Comparison of ENCODE assay signal across 19 mouse cellular contexts in genomic region chr5:100663011-100663410, GRCm38 (mm10). TPM values are rescaled to one million over a fixed set of nuclear protein-coding genes. Genes with fewer than 3 reads are reported as not detected.
DNase-seq lines count a peak whose midpoint lies in the region; ATAC-seq and TF ChIP-seq lines count a peak whose summit lies in the region.
"Had no signal": no experiment of that assay in that cellular context is flagged by ENCODE, and none has a peak within 500 bp of the region (broad histone marks: within the 10 kb centered on the region; RNA-seq: fewer than 3 reads in every experiment).

No protein-coding gene starts in this region.

- no peak overlapping the region for H3K27ac ChIP-seq in intestine, embryonic 16.5 days (ENCODE audit: low read length)
- H3K27ac ChIP-seq in intestine, postnatal 0 days (ENCODE audit: low read depth, low read length), result no peak overlapping the region
- H3K27ac ChIP-seq: forebrain, embryonic 13.5 days; midbrain, embryonic 15.5 days had no signal

- H3K9ac ChIP-seq in intestine, embryonic 16.5 days (ENCODE audit: low read depth, low read length), result no peak overlapping the region
- no peak overlapping the region for H3K9ac ChIP-seq in intestine, postnatal 0 days (ENCODE audit: low read depth, low read length)
- H3K9ac ChIP-seq: forebrain, embryonic 13.5 days; liver, embryonic 13.5 days; midbrain, embryonic 15.5 days had no signal

- WGBS in intestine, embryonic 16.5 days, result 91% methylated on average over 6 of the region's 6 CpGs
- WGBS in intestine, postnatal 0 days, result 93% methylated on average over 6 of the region's 6 CpGs

- no peaks in the 10 kb centered on the region for H3K9me3 ChIP-seq in intestine, embryonic 16.5 days (ENCODE audit: control insufficient read depth, low read length)
- no peaks in the 10 kb centered on the region for H3K9me3 ChIP-seq in intestine, postnatal 0 days (ENCODE audit: control insufficient read depth)
- H3K9me3 ChIP-seq: forebrain, embryonic 13.5 days; liver, embryonic 13.5 days; megakaryocyte, embryonic 14.5 days; midbrain, embryonic 15.5 days had no signal

- 0 out of 2 replicates have a peak, but pooled peaks have one; percentile 9 for ATAC-seq in intestine, embryonic 16.5 days
- ATAC-seq in intestine, postnatal 0 days, result no peak
- peak; percentile 73 for ATAC-seq in megakaryocyte progenitor cell, adult 5-6 weeks (replicated peaks; ENCODE audit: poor library complexity)
- no peak for ATAC-seq in inflammation-experienced regulatory T-cells, adult 6 months
- ATAC-seq: forebrain, embryonic 13.5 days; midbrain, embryonic 15.5 days had no signal

- H3K36me3 ChIP-seq in intestine, embryonic 16.5 days (ENCODE audit: control insufficient read depth, insufficient read depth, low read length), result peaks cover 27% of the 10 kb centered on the region
- H3K36me3 ChIP-seq in intestine, postnatal 0 days (ENCODE audit: control insufficient read depth, insufficient read depth), result peaks cover 68% of the 10 kb centered on the region

- DNase-seq in spleen, adult 12 weeks (ENCODE audit: low spot score), result peak; percentile 22
- DNase-seq in spleen, postnatal 14 days (ENCODE audit: low spot score in 2 of 2), result no peak
- no peak for DNase-seq in cerebellum, adult 8-10 months
- no peak for DNase-seq in left cerebral cortex, adult 8-10 months (ENCODE audit: low spot score in 2 of 2)
- DNase-seq: cerebellum, postnatal 14 days; gastrocnemius, postnatal 36 days; heart, postnatal 4 days; kidney, adult 9 months; kidney, postnatal 36 days; liver, embryonic 13.5 days; right cerebral cortex, postnatal 14 days; thymus, postnatal 4 days had no signal

- no peaks in the 10 kb centered on the region for H3K27me3 ChIP-seq in intestine, embryonic 16.5 days (replicated peaks; ENCODE audit: control insufficient read depth, insufficient read depth, low read length)
- no peaks in the 10 kb centered on the region for H3K27me3 ChIP-seq in intestine, postnatal 0 days (replicated peaks; ENCODE audit: control insufficient read depth, insufficient read depth, low read length)
- H3K27me3 ChIP-seq: forebrain, embryonic 13.5 days; liver, embryonic 13.5 days; megakaryocyte, embryonic 14.5 days; midbrain, embryonic 15.5 days had no signal

- no peak overlapping the region for H3K4me3 ChIP-seq in intestine, embryonic 16.5 days (ENCODE audit: low read length)
- H3K4me3 ChIP-seq in intestine, postnatal 0 days (ENCODE audit: low read depth, low read length), result no peak overlapping the region
- H3K4me3 ChIP-seq: forebrain, embryonic 13.5 days; liver, embryonic 13.5 days; megakaryocyte, embryonic 14.5 days; midbrain, embryonic 15.5 days had no signal

- H3K4me2 ChIP-seq in intestine, embryonic 16.5 days (ENCODE audit: low read depth, low read length), result no peak overlapping the region
- no peak overlapping the region for H3K4me2 ChIP-seq in intestine, postnatal 0 days (replicated peaks; ENCODE audit: low read depth)
- H3K4me2 ChIP-seq: forebrain, embryonic 13.5 days; liver, embryonic 13.5 days; midbrain, embryonic 15.5 days had no signal

- no peaks in the 10 kb centered on the region for H3K4me1 ChIP-seq in intestine, embryonic 16.5 days (ENCODE audit: control insufficient read depth, insufficient read depth, low read length)
- no peaks in the 10 kb centered on the region for H3K4me1 ChIP-seq in intestine, postnatal 0 days (replicated peaks; ENCODE audit: control insufficient read depth, insufficient read depth, low read length)
- H3K4me1 ChIP-seq: forebrain, embryonic 13.5 days; midbrain, embryonic 15.5 days had no signal

- no peak for TF ChIP-seq CTCF in intestine, postnatal 0 days (IDR thresholded peaks at IDR 0.05; ENCODE audit: low read depth)

RNA-seq across cellular contexts. Expression of gene Coq2, which starts 11.9 kb away (rescaled TPM):
- polyA plus RNA-seq in intestine, embryonic 16.5 days (2015; fragmentation: Nextera tagmentation; extraction: Ambion mirVana), result 59.3 and 60.2 TPM in 2 replicates
- polyA plus RNA-seq in intestine, postnatal 0 days (2015; fragmentation: Nextera tagmentation; extraction: Ambion mirVana), result 30.8 and 32.4 TPM in 2 replicates
- total RNA-seq in megakaryocyte progenitor cell, adult 5-6 weeks (2015), result 41.9 and 51.4 TPM in 2 replicates
- total RNA-seq in megakaryocyte progenitor cell, adult 5-6 weeks (2017), result 41.3 and 42.0 TPM in 2 replicates
- total RNA-seq in left cerebral cortex, adult 8-10 months (2022), result 10 to 100 TPM; 71.9 to 86.4 (median 74.6) TPM
- polyA plus RNA-seq in inflammation-experienced regulatory T-cells, adult 6 months (2017; shearing (Covaris generic)), result 10 to 100 TPM in 2 of 3 experiments, 1 to 10 TPM in 1; 6.8 to 11.9 (median 11.6) TPM

RNA-seq across cellular contexts. Expression of gene Hpse, which starts 56.5 kb away (rescaled TPM):
- 2.9 TPM in 2 replicates for polyA plus RNA-seq in intestine, embryonic 16.5 days (2015; fragmentation: Nextera tagmentation; extraction: Ambion mirVana)
- polyA plus RNA-seq in intestine, postnatal 0 days (2015; fragmentation: Nextera tagmentation; extraction: Ambion mirVana), result 0.82 and 1.0 TPM in 2 replicates
- 20.9 and 26.2 TPM in 2 replicates for total RNA-seq in megakaryocyte progenitor cell, adult 5-6 weeks (2015)
- total RNA-seq in megakaryocyte progenitor cell, adult 5-6 weeks (2017), result 24.9 and 25.6 TPM in 2 replicates
- total RNA-seq in left cerebral cortex, adult 8-10 months (2022), result 1 to 10 TPM in 3 of 4 experiments, under 1 TPM in 1; 0.93 to 1.7 (median 1.4) TPM
- 1 to 10 TPM in 1 of 3 experiments, under 1 TPM in 2; 0.69 to 1.3 (median 0.91) TPM for polyA plus RNA-seq in inflammation-experienced regulatory T-cells, adult 6 months (2017; shearing (Covaris generic))

Comparison
In these comparisons a context has a peak if more than half of its experiments do, and no peak if none do; other contexts are left out.
1. ATAC-seq: peak in intestine, embryonic 16.5 days (single experiment) and megakaryocyte progenitor cell, adult 5-6 weeks (single experiment); none in intestine, postnatal 0 days (single experiment) and inflammation-experienced regulatory T-cells, adult 6 months (single experiment).